Mouse (Mus musculus) neural tube, embryonic 12.5 days (tissue): ENCODE measurements at regions not wholly inside any gene's neighbourhood (a gene's known extent, or its start where the extent isn't known, plus 50 kb on each side); places are given as distances from the start of the nearest gene placed in this dataset.

Source experiments
- ATAC-seq: fragments of 200-750 bp; cut with Nextera tagmentation; 2 replicates; pipeline ENCODE4 v1.8.0; 2017; ENCODE audit warnings: low read depth, mild to moderate bottlenecking, moderate TSS enrichment, moderate library complexity; ENCODE audit not compliant: low FRiP score
- H3K27ac ChIP-seq: fragments of 300-500 bp; sonication (generic); 2 replicates; pipeline ENCODE4 v1.5.1; 2016
- H3K27me3 ChIP-seq: fragments of 300-500 bp; sonication (generic); replicated peaks from 2 replicates; pipeline ENCODE4 v1.6.1; 2016; ENCODE audit warnings: mild to moderate bottlenecking
- H3K36me3 ChIP-seq: fragments of 300-500 bp; sonication (generic); 2 replicates; pipeline ENCODE4 v1.6.1; 2016; ENCODE audit warnings: mild to moderate bottlenecking
- H3K4me1 ChIP-seq: fragments of 300-500 bp; sonication (generic); 2 replicates; pipeline ENCODE4 v1.6.1; 2016
- H3K4me2 ChIP-seq: fragments of 300-500 bp; sonication (generic); replicated peaks from 2 replicates; pipeline ENCODE4 v1.6.1; 2016; ENCODE audit warnings: mild to moderate bottlenecking
- H3K4me3 ChIP-seq: fragments of 300-500 bp; sonication (generic); 2 replicates; pipeline ENCODE4 v1.5.1; 2016
- H3K9ac ChIP-seq: fragments of 300-500 bp; sonication (generic); 2 replicates; pipeline ENCODE4 v1.6.1; 2016; ENCODE audit warnings: mild to moderate bottlenecking
- H3K9me3 ChIP-seq: fragments of 300-500 bp; sonication (generic); 2 replicates; pipeline ENCODE4 v1.6.1; 2016; ENCODE audit warnings: mild to moderate bottlenecking
- WGBS: fragments of 180-500 bp; shearing (Covaris S2); methylation state at CpG from one replicate; pipeline ENCODE4 v1.1.7; 2016; 5-methylcytosine and 5-hydroxymethylcytosine counted together

GRCm38 (mm10) chr10:38458975-38459374 lies 362.6 kb downstream of the Rfpl4b start:
- Histone ChIP-seq H3K27me3 (no peaks in the 10 kb centered on the region), H3K36me3 (no peaks in the 10 kb centered on the region), H3K4me2 (no peak overlapping the region), H3K4me1 (no peaks in the 10 kb centered on the region), H3K9me3 (no peaks in the 10 kb centered on the region), H3K27ac (no peak overlapping the region), H3K9ac (no peak overlapping the region), H3K4me3 (no peak overlapping the region)
- WGBS, result 64% methylated on average over 3 of the region's 3 CpGs
- ATAC-seq, result no peak

GRCm38 (mm10) chr10:38458424-38458823 lies 363.2 kb downstream of the Rfpl4b start:
- Histone ChIP-seq H3K27ac (no peak overlapping the region), H3K4me1 (no peaks in the 10 kb centered on the region), H3K27me3 (no peaks in the 10 kb centered on the region), H3K9ac (no peak overlapping the region), H3K4me3 (no peak overlapping the region), H3K4me2 (no peak overlapping the region), H3K9me3 (no peaks in the 10 kb centered on the region), H3K36me3 (no peaks in the 10 kb centered on the region)
- WGBS, result 79% methylated on average over 3 of the region's 3 CpGs
- ATAC-seq, result no peak

DNA sequence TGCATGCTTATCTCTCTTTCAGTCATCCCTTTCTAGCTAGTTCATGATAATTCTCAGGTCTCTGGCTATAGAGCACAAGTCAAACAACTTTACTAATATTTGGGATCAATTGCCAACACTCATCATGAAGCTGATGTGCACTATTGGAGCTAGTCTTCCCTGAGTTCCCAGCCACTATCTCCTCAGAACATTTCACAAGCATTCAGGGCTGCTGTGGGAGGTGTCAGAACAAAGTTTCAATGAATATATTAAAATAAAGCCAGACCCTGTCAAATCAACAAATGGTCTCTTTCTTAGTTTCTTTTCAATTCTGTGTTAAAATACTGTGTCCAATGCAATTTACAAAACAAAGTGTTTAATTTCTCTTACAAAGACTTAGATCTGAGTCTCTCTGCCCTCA lies 364.8 kb downstream of the Rfpl4b start:
- Histone ChIP-seq H3K4me2 (no peak overlapping the region), H3K27ac (no peak overlapping the region), H3K4me3 (no peak overlapping the region), H3K36me3 (no peaks in the 10 kb centered on the region), H3K27me3 (no peaks in the 10 kb centered on the region), H3K9me3 (no peaks in the 10 kb centered on the region), H3K4me1 (no peaks in the 10 kb centered on the region), H3K9ac (no peak overlapping the region)
- ATAC-seq, result no peak

GRCm38 (mm10) chr10:38449263-38449662 lies 372.3 kb downstream of the Rfpl4b start:
- 88% methylated on average over 4 of the region's 4 CpGs for WGBS
- Histone ChIP-seq H3K27me3 (no peaks in the 10 kb centered on the region), H3K27ac (no peak overlapping the region), H3K4me1 (no peaks in the 10 kb centered on the region), H3K4me2 (no peak overlapping the region), H3K9me3 (no peaks in the 10 kb centered on the region), H3K9ac (no peak overlapping the region), H3K36me3 (no peaks in the 10 kb centered on the region), H3K4me3 (no peak overlapping the region)
- no peak for ATAC-seq

DNA sequence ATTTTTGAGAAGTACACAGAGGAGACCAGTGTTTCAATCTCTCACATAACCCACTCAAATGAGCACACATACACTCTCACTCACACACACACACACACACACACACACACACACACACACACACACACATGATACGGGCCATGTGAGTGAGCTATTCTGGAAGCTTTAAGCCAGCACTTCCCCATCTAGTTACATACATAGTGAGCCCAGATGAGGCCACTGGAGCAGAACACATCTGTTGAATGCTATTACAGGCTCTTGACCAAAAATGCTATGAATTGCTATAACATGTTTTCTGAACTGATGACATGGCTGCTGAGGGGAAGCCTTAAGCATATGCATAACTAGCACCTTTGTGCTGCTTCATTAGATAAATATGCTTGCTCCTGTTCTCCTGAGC lies 373.9 kb downstream of the Rfpl4b start:
- Histone ChIP-seq H3K9me3 (no peaks in the 10 kb centered on the region), H3K4me3 (no peak overlapping the region), H3K4me2 (no peak overlapping the region), H3K27me3 (no peaks in the 10 kb centered on the region), H3K9ac (no peak overlapping the region), H3K27ac (no peak overlapping the region), H3K4me1 (no peaks in the 10 kb centered on the region), H3K36me3 (no peaks in the 10 kb centered on the region)
- WGBS, result 88% methylated on average over 1 of the region's 1 CpGs
- no peak for ATAC-seq

GRCm38 (mm10) chr10:38447256-38447655 lies 374.3 kb downstream of the Rfpl4b start:
- no peaks in the 10 kb centered on the region for H3K36me3 ChIP-seq
- no peak overlapping the region for H3K4me2 ChIP-seq
- no peak overlapping the region for H3K9ac ChIP-seq
- H3K4me1 ChIP-seq, result no peaks in the 10 kb centered on the region
- no peak for ATAC-seq
- H3K27me3 ChIP-seq, result no peaks in the 10 kb centered on the region
- H3K27ac ChIP-seq, result no peak overlapping the region
- no peak overlapping the region for H3K4me3 ChIP-seq
- no peaks in the 10 kb centered on the region for H3K9me3 ChIP-seq

DNA sequence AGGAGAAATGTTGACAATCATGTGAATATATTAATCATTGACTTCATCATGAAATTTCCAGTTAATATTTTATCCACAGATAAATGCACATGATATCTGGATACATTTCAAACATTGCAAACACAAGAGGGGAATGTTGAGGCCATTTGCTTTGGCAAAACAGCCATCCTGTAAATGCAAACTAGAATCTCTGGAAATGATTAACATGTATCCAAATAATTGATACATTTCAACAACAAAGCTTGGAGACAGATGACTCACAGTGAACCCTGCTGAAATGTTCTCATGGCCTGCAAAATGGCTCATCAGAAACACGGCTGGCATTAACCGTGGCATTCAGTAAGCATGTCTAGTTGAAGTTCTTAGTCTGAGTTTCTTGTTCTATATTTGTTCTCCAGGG lies 382.3 kb downstream of the Rfpl4b start:
- Histone ChIP-seq H3K9ac (no peak overlapping the region), H3K9me3 (no peaks in the 10 kb centered on the region), H3K27ac (no peak overlapping the region), H3K27me3 (no peaks in the 10 kb centered on the region), H3K36me3 (no peaks in the 10 kb centered on the region), H3K4me3 (no peak overlapping the region), H3K4me2 (no peak overlapping the region), H3K4me1 (no peaks in the 10 kb centered on the region)
- 92% methylated on average over 2 of the region's 2 CpGs for whole genome bisulfite sequencing
- ATAC-seq, result no peak

DNA sequence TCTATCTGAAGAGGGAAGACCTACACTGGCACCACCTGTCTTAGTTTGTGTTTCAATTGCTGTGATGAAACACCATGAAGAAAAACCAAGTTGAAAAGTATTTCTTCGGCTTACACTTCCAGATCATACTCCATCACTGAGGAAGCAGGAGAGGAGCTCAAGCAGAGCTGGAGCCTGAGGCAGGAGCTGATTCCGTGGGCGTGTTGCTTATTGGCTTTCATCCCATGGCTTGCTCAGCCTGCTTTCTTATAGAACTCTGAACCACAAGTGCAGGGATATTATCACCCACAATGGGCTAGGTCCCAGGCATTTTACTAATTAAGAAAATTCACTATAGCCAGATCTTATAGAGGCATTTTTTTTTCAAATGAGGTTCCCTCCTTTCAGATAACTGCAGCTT lies 384.7 kb downstream of the Rfpl4b start:
- no peaks in the 10 kb centered on the region for H3K4me1 ChIP-seq
- ATAC-seq, result no peak
- H3K36me3 ChIP-seq, result no peaks in the 10 kb centered on the region
- no peak overlapping the region for H3K27ac ChIP-seq
- WGBS, result 85% methylated on average over 3 of the region's 3 CpGs
- no peak overlapping the region for H3K4me2 ChIP-seq
- no peaks in the 10 kb centered on the region for H3K27me3 ChIP-seq
- no peaks in the 10 kb centered on the region; the same call in 1 of the 2 replicates for H3K9me3 ChIP-seq
- H3K4me3 ChIP-seq, result no peak overlapping the region
- no peak overlapping the region for H3K9ac ChIP-seq

DNA sequence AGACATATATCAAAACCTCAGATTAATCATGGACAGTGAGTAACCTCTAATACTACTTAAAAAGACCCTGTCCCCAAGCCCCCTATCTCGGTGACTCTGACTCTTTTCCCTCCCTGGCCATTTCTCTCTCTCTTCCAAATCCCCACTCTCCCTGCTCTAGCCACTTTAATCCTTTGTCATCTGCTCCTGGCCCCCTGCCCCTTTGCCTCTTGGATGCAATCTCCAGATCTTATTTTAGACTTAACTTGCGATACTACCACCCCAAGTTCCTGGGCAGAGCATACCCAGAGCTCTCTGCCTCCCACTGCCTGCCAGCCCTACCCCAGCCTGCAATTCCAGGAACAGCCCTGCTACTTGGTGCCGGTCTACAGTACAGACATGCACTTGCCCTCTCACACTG lies 400.0 kb downstream of the Rfpl4b start:
- Histone ChIP-seq H3K4me1 (no peaks in the 10 kb centered on the region), H3K9ac (no peak overlapping the region), H3K9me3 (no peaks in the 10 kb centered on the region), H3K27ac (no peak overlapping the region), H3K4me3 (no peak overlapping the region), H3K4me2 (no peak overlapping the region), H3K36me3 (no peaks in the 10 kb centered on the region), H3K27me3 (no peaks in the 10 kb centered on the region)
- WGBS, result 94% methylated on average over 3 of the region's 3 CpGs
- ATAC-seq, result no peak

DNA sequence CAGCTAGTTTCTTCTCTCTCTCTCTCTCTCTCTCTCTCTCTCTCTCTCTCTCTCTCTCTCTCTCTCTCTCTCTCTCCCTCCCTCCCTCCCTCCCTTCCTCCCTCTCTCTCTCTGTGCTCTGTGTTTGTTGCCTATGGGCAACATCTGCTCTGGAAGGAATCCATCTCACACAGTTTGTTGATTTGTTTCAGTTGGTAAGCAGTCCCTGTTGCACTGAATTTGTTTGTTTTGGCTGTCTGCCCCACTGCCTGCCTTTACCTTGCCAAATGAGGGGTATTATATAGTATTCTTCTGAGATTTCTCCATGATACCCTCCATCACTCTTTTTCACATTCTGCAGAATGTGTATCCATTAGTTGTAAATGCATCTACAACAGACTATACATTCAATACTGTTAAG lies 401.8 kb downstream of the Rfpl4b start:
- Histone ChIP-seq H3K4me3 (no peak overlapping the region), H3K36me3 (no peaks in the 10 kb centered on the region), H3K4me2 (no peak overlapping the region), H3K27ac (no peak overlapping the region), H3K9ac (no peak overlapping the region), H3K27me3 (no peaks in the 10 kb centered on the region), H3K4me1 (no peaks in the 10 kb centered on the region), H3K9me3 (no peaks in the 10 kb centered on the region)
- ATAC-seq, result no peak

DNA sequence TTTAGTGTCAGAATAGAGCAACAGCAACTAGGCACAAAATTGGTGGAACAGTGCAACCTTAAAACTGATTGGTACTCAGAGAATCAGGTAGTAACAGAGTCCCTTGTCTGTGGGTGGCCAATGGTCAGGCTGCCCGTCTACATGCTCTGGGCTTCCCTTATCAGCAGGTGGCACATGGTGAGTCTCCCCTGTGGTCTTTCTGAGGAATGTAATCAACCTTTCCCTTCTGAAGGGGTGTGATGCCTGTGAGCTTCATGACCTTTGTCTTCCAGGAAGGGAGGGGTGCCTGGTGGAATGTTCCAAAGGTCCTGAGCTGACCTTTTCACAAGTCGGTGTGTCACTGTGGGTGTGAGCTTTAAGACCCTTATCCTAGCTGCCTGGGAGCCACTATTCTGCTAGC lies 438.4 kb downstream of the Rfpl4b start:
- 69% methylated on average over 2 of the region's 2 CpGs for WGBS
- no peak overlapping the region for H3K9ac ChIP-seq
- no peaks in the 10 kb centered on the region for H3K27me3 ChIP-seq
- ATAC-seq, result no peak
- no peak overlapping the region for H3K4me2 ChIP-seq
- H3K9me3 ChIP-seq, result no peaks in the 10 kb centered on the region
- no peak overlapping the region for H3K27ac ChIP-seq
- no peaks in the 10 kb centered on the region for H3K36me3 ChIP-seq
- no peaks in the 10 kb centered on the region for H3K4me1 ChIP-seq
- H3K4me3 ChIP-seq, result no peak overlapping the region

DNA sequence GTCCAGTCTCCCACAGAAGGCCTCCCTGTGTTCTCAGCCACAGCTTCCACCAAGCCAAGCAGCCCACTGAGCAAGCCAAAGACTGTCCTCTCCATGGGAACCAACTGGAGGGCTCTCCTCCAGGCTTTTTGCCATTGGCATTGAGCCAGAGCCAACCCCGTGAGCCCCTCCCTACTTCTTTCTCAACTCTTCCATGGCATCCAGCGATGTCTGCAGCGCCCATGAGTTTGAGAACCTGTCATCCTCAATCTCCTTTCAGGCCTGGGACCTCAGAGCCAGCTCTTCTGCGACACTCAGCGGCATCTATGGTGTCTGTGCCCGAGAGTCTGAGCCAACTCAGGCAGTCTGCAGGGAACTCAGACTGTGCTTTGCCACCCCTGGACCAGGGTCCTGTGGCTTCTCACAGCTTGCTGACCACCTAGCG lies 439.7 kb downstream of the Rfpl4b start:
- no peak for ATAC-seq
- no peaks in the 10 kb centered on the region for H3K9me3 ChIP-seq
- 89% methylated on average over 7 of the region's 7 CpGs for WGBS
- H3K4me2 ChIP-seq, result no peak overlapping the region
- H3K27ac ChIP-seq, result no peak overlapping the region
- no peaks in the 10 kb centered on the region for H3K36me3 ChIP-seq
- H3K9ac ChIP-seq, result no peak overlapping the region
- no peak overlapping the region for H3K4me3 ChIP-seq
- no peaks in the 10 kb centered on the region for H3K27me3 ChIP-seq
- no peaks in the 10 kb centered on the region for H3K4me1 ChIP-seq

- WGBS, result 86% methylated on average over 2 of the region's 2 CpGs
- Histone ChIP-seq H3K4me3 (no peak overlapping the region), H3K27ac (no peak overlapping the region), H3K9me3 (no peaks in the 10 kb centered on the region), H3K36me3 (no peaks in the 10 kb centered on the region), H3K4me2 (no peak overlapping the region), H3K27me3 (no peaks in the 10 kb centered on the region), H3K9ac (no peak overlapping the region), H3K4me1 (no peaks in the 10 kb centered on the region)
- ATAC-seq, result no peak
These were observed 441.2 kb downstream of the Rfpl4b start for GRCm38 (mm10) chr10:38380388-38380787.

DNA sequence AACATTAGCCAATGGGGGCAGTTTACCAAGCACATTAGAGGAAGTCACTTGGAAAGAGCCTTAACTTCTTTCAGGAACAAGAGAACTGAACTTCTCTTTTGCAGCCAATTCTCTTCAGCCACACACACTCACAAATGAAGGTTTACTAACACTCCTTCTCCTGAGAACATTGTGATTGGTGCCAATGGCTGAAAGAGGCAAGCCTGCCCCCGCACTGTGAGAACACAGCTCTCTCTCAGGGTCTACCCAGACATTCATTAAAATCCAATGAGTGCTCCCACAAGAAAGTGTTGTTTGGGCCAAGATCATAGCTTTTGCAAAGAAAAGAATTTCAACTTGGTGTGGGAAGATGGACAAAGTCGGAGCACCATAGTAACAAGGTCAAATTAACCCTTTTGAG lies 454.8 kb downstream of the Rfpl4b start:
- H3K4me3 ChIP-seq, result no peak overlapping the region
- no peak for ATAC-seq
- no peaks in the 10 kb centered on the region for H3K4me1 ChIP-seq
- no peaks in the 10 kb centered on the region for H3K9me3 ChIP-seq
- 95% methylated on average over 2 of the region's 2 CpGs for WGBS
- H3K9ac ChIP-seq, result no peak overlapping the region
- no peak overlapping the region for H3K4me2 ChIP-seq
- H3K27ac ChIP-seq, result no peak overlapping the region
- H3K36me3 ChIP-seq, result no peaks in the 10 kb centered on the region
- H3K27me3 ChIP-seq, result no peaks in the 10 kb centered on the region
